Mouse (Mus musculus): Measurements from ENCODE around the gene Evi5l.

DNA sequence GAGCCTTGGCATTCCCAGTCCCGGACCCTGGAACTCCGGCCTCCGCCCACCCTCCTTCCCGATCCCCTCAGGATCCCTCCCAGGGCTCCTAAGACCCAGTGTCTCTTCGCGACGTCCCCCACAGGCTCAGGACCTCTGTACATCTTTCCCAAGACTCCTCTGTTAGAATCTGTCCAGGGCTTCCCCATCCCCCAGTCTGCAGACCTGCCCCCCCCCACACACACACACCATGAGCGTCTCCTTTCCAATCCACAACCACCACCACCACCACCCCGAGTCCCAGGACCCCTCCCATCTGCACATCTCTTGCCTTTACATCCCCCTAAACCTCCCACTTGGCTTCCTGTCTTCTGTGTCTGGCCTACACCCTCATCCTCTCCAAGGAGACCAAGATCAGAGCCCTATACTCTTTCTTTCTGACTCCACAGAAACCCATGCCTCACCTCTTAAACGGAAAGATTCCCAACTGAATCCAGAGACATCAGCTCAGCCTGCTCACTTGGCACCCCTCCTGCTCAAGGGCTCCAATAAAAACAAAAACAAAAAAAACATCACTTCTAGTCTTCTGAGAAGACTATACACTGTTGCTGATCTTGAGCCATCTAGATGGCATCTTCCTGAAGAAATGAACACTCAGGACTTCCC, 636 bp downstream of the Evi5l start:
- TF ChIP-seq CTCF (IDR thresholded peaks at IDR 0.05; ENCODE audit: low read depth, low read length), result no peak
- TF ChIP-seq POLR2A (IDR thresholded peaks at IDR 0.05; ENCODE audit: borderline replicate concordance, low read depth, low read length), result no peak
